Mouse (Mus musculus) intestine, embryonic 15.5 days (tissue): ENCODE results near the gene Fryl. TPM values are rescaled to one million over a fixed set of nuclear protein-coding genes. Genes with fewer than 3 reads are reported as not detected.

ENCODE experiments used
- polyA plus RNA-seq: library from polyadenylated mRNA; unstranded; fragments of >200 nt; fragmentation: Nextera tagmentation; extraction: Ambion mirVana; gene quantifications from 2 replicates; pipeline ENCODE4 v1.2.1, GENCODE M21; 2015

The Fryl gene
- polyA plus RNA-seq, 1 experiment from 2014 or later, result 28.4 TPM

Other genes starting within 250 kb of the Fryl start
- 10.4 and 12.4 TPM in 2 replicates for gene Slc10a4, start 249.7 kb downstream of the Fryl start, polyA plus RNA-seq
- 246 and 258 TPM in 2 replicates for gene Ociad1, start 36.2 kb upstream of the Fryl start, polyA plus RNA-seq
- 192 and 216 TPM in 2 replicates for gene Ociad2, start 84.4 kb upstream of the Fryl start, polyA plus RNA-seq
- 0.15 and 0.20 TPM in 2 replicates for gene Cwh43, start 149.5 kb upstream of the Fryl start, polyA plus RNA-seq
- gene Dcun1d4, start 224.4 kb upstream of the Fryl start, polyA plus RNA-seq, result 18.0 and 20.9 TPM in 2 replicates